Mouse (Mus musculus): ENCODE data around the gene Mxd1.

DNA sequence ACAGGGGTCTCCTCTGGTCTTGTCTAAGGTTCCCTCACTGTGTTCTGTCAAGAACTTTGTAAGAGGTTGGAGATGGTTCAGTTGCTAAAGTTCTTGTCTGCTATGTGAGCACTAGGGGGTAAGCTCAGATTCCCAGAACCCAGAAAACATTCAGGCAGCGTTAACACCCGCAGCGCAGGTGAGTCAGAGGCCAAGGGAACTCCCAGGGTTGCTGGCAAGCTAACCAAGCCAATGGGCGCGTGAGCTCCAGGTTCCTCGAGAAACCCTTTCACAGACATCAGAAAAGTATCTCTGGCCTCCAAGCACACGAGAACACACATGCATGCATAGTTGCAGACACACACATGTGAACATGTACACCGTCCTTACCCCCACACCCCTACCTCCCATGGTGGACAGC lies 28.2 kb downstream of the Mxd1 start:
- no peak for TF ChIP-seq REST (IDR thresholded peaks at IDR 0.05; ENCODE audit: insufficient read depth, insufficient read length)
- TF ChIP-seq MAX (IDR thresholded peaks at IDR 0.05; ENCODE audit: low read depth): no peak
- no peak for TF ChIP-seq POLR2A (IDR thresholded peaks at IDR 0.05; ENCODE audit: insufficient read length, low read depth)
